Mouse (Mus musculus): ENCODE measurements around the gene Tram2. TPM values are rescaled to one million over a fixed set of nuclear protein-coding genes. Genes with fewer than 3 reads are reported as not detected.

Tram2 gene
- polyA plus RNA-seq, 1 experiment from 2014 or later = 3.5 TPM

DNA sequence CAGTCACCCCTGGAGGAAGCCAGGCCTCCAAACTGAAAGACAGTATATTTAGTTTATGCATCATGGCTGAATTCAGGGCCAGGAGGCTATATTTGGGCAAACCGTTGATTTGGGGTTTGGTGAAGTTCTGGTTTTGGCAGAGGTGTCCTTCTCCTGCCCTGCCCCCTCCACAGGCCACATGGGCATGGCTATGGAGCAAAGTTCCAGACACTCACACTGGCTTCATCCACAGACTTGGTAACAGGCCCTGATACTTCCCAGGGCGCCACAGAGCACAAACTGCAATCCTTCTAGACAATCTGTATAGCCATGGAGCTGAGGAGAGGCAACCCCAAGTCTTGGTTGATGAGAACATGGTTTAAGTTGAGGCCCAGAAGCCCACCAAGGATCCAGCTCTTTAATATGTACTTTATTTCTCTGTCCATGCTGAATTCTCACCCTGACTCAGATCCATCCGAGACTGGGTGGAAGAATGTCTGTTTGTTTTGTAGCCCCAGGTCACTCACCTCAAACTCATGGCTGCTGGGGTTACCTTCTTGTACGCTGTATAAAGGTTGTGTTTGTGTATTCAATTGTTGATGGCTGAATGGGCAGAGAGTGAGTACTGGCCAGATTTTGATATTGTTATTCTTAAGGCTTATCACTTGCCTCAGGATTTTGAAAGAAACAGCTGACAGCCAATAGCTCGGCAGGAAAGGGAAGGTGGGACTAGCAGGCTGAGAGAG, 19.5 kb downstream of the Tram2 start:
- no peak overlapping the region for H3K4me2 ChIP-seq (replicated peaks)
- H3K27me3 ChIP-seq (replicated peaks) = no peaks in the 10 kb centered on the region
- 93% methylated on average over 5 of the region's 5 CpGs for WGBS
- no peak overlapping the region for H3K4me3 ChIP-seq
- no peak overlapping the region for H3K9ac ChIP-seq
- H3K9me3 ChIP-seq = no peaks in the 10 kb centered on the region
- ATAC-seq (ENCODE audit: low FRiP score, low read depth) = no peak
- no peak overlapping the region for H3K27ac ChIP-seq
- no peaks in the 10 kb centered on the region for H3K4me1 ChIP-seq
- no peaks in the 10 kb centered on the region for H3K36me3 ChIP-seq

DNA sequence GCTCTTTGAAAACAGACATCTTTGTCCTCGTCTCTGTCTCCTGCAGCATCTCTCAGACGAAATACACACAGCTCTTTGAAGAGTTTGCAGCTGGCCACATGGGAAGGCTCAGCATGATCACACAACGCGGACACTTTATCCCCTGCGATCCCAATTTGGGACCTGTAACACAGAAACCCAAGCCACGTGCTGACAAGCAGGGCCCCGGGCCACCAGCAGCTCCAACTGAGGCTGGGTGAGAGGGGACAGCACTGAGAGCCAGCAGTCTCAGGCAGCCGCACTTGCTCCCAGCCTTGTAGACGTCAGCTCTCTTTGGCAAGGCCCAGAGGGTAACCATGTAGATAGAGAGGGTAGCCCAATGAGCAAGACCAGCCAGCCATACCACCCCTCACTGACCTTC, 26.0 kb downstream of the Tram2 start:
- Histone ChIP-seq H3K4me1 (peaks cover 18% of the 10 kb centered on the region), H3K27ac (no peak overlapping the region), H3K36me3 (no peaks in the 10 kb centered on the region), H3K9ac (no peak overlapping the region), H3K9me3 (no peaks in the 10 kb centered on the region), H3K4me3 (no peak overlapping the region), H3K27me3 (replicated peaks) (no peaks in the 10 kb centered on the region), H3K4me2 (replicated peaks) (no peak overlapping the region)
- no peak for ATAC-seq (ENCODE audit: low FRiP score, low read depth)
- 74% methylated on average over 9 of the region's 9 CpGs for WGBS

DNA sequence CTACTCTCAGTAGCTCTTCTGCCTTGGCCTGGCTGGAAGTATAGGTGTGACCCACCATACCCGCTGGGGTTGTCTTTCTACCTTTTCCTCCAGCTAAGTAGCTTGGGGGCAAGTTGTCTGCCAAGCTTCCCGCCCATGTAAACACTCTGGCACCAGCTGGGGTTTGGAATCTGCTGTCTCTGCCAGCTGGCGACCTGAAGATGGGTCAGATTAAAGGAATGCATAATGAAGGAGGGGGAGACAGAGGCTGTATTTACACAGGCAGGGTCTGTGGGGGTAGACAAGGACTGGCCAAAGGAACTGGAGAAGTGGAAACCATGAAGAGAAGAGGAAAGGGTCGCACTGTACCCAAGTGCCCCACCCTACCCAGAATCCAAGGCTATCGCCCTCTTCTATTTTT, 26.4 kb downstream of the Tram2 start:
- H3K4me3 ChIP-seq = no peak overlapping the region
- peak; percentile 58 for ATAC-seq (ENCODE audit: low FRiP score, low read depth)
- no peaks in the 10 kb centered on the region for H3K27me3 ChIP-seq (replicated peaks)
- H3K36me3 ChIP-seq = no peaks in the 10 kb centered on the region
- H3K4me1 ChIP-seq = peaks cover 18% of the 10 kb centered on the region
- H3K9ac ChIP-seq = no peak overlapping the region
- no peaks in the 10 kb centered on the region for H3K9me3 ChIP-seq
- no peak overlapping the region for H3K4me2 ChIP-seq (replicated peaks)
- H3K27ac ChIP-seq = no peak overlapping the region
- 54% methylated on average over 5 of the region's 5 CpGs for WGBS

DNA sequence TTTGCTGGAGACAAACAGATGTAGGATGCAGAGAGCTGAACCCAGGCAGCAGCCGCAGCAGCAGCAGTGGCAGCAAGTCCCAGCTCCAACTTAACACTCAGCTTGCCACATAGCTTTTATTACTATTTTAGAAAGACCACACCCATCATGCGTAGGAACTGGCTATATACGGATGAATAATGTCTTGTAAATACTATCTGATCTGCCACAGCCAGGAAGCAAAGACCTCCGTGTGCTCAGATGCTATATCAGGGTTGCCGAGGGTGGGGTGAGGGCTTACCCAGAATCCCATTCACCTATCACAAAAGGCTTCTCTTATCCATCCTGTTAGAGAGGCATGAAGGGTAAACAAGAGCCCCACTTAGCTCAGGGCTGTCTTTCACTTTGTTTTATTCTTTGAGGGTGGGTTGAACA, 26.9 kb downstream of the Tram2 start:
- Histone ChIP-seq H3K27me3 (replicated peaks) (no peaks in the 10 kb centered on the region), H3K36me3 (no peaks in the 10 kb centered on the region), H3K4me2 (replicated peaks) (no peak overlapping the region), H3K9ac (no peak overlapping the region), H3K27ac (no peak overlapping the region), H3K4me3 (no peak overlapping the region), H3K4me1 (peaks cover 18% of the 10 kb centered on the region), H3K9me3 (no peaks in the 10 kb centered on the region)
- ATAC-seq (ENCODE audit: low FRiP score, low read depth) = peak; percentile 45
- WGBS = 58% methylated on average over 5 of the region's 5 CpGs

DNA sequence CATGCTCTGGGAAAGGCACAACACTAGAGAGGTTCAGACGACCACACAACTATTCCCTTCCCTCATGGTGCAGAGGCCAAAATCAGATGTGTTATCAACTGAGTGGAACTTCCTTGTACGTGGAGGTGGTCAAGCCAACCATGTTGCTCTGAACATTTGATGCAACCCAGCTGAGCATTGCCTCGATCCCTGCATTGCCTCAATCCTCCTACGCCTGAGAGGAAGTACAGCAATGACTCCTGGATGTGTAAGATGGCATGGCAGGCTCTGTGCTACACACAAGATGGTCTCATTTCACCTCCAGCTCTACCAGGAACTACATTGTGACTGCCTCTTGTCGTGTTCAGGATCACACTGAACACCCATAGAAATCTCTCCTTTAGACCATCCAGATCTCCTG, 30.0 kb downstream of the Tram2 start:
- no peak for ATAC-seq (ENCODE audit: low FRiP score, low read depth)
- WGBS = 88% methylated on average over 5 of the region's 5 CpGs
- no peaks in the 10 kb centered on the region for H3K27me3 ChIP-seq (replicated peaks)

GRCm38 (mm10) chr1:21048402-21048801, 30.6 kb downstream of the Tram2 start:
- no peak overlapping the region for H3K4me2 ChIP-seq (replicated peaks)
- peaks cover 16% of the 10 kb centered on the region for H3K4me1 ChIP-seq
- H3K9me3 ChIP-seq = no peaks in the 10 kb centered on the region
- 95% methylated on average over 8 of the region's 8 CpGs for WGBS
- H3K27ac ChIP-seq = no peak overlapping the region
- no peaks in the 10 kb centered on the region for H3K27me3 ChIP-seq (replicated peaks)
- H3K4me3 ChIP-seq = no peak overlapping the region
- ATAC-seq (ENCODE audit: low FRiP score, low read depth) = no peak
- H3K9ac ChIP-seq = no peak overlapping the region
- H3K36me3 ChIP-seq = no peaks in the 10 kb centered on the region

More for the DNA sequence above, 30.0 kb downstream of the Tram2 start:
- Histone ChIP-seq H3K27ac (no peak overlapping the region), H3K9ac (no peak overlapping the region), H3K36me3 (no peaks in the 10 kb centered on the region), H3K9me3 (no peaks in the 10 kb centered on the region), H3K4me3 (no peak overlapping the region), H3K4me2 (replicated peaks) (no peak overlapping the region), H3K4me1 (peaks cover 18% of the 10 kb centered on the region)

- Histone ChIP-seq H3K9me3 (no peaks in the 10 kb centered on the region), H3K27me3 (replicated peaks) (no peaks in the 10 kb centered on the region), H3K4me2 (replicated peaks) (no peak overlapping the region), H3K36me3 (no peaks in the 10 kb centered on the region), H3K27ac (no peak overlapping the region), H3K4me1 (0 out of 2 replicates have a peak, but pooled peaks cover 3% of the 10 kb centered on the region), H3K4me3 (no peak overlapping the region), H3K9ac (no peak overlapping the region)
- ATAC-seq (ENCODE audit: low FRiP score, low read depth) = no peak
- 92% methylated on average over 7 of the region's 7 CpGs for WGBS
Measured at GRCm38 (mm10) chr1:21042461-21042860, 36.6 kb downstream of the Tram2 start.

GRCm38 (mm10) chr1:21040610-21041326, 38.3 kb downstream of the Tram2 start:
- ATAC-seq (ENCODE audit: low FRiP score, low read depth) = no peak
- Histone ChIP-seq H3K9ac (no peak overlapping the region), H3K27me3 (replicated peaks) (no peaks in the 10 kb centered on the region), H3K9me3 (no peaks in the 10 kb centered on the region), H3K4me2 (replicated peaks) (no peak overlapping the region), H3K27ac (no peak overlapping the region), H3K4me3 (no peak overlapping the region), H3K36me3 (no peaks in the 10 kb centered on the region), H3K4me1 (0 out of 2 replicates have a peak, but pooled peaks cover 3% of the 10 kb centered on the region)
- 86% methylated on average over 7 of the region's 7 CpGs for WGBS

DNA sequence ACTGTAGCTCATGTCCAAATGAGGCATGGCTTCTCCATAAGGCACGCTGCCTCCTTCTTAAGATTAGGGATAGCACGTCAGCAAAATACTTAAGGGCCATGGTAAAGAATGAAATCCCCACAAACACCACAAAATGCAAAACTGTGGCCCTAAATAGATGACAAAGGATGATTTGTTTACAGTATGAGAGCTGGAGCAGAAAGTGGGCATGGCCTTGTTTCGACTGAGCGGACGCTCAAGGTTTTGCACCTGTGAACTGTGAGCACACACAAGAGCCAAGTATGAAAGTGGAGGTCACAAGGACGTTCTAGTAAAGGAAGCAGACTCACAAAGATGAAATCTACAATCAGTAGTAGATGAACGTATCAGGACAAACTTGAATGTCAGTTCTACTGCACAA, 38.9 kb downstream of the Tram2 start:
- H3K27me3 ChIP-seq (replicated peaks) = no peaks in the 10 kb centered on the region
- 91% methylated on average over 7 of the region's 7 CpGs for WGBS
- no peak for ATAC-seq (ENCODE audit: low FRiP score, low read depth)

GRCm38 (mm10) chr1:21039564-21039963, 39.5 kb downstream of the Tram2 start:
- Histone ChIP-seq H3K27me3 (replicated peaks) (no peaks in the 10 kb centered on the region), H3K9ac (no peak overlapping the region), H3K9me3 (no peaks in the 10 kb centered on the region), H3K4me2 (replicated peaks) (no peak overlapping the region), H3K27ac (no peak overlapping the region), H3K4me1 (0 out of 2 replicates have a peak, but pooled peaks cover 3% of the 10 kb centered on the region), H3K36me3 (no peaks in the 10 kb centered on the region), H3K4me3 (no peak overlapping the region)
- 89% methylated on average over 3 of the region's 3 CpGs for WGBS
- no peak for ATAC-seq (ENCODE audit: low FRiP score, low read depth)

More for the DNA sequence above, 38.9 kb downstream of the Tram2 start:
- Histone ChIP-seq H3K9me3 (no peaks in the 10 kb centered on the region), H3K4me3 (no peak overlapping the region), H3K9ac (no peak overlapping the region), H3K4me2 (replicated peaks) (no peak overlapping the region), H3K27ac (no peak overlapping the region), H3K36me3 (no peaks in the 10 kb centered on the region), H3K4me1 (0 out of 2 replicates have a peak, but pooled peaks cover 3% of the 10 kb centered on the region)

DNA sequence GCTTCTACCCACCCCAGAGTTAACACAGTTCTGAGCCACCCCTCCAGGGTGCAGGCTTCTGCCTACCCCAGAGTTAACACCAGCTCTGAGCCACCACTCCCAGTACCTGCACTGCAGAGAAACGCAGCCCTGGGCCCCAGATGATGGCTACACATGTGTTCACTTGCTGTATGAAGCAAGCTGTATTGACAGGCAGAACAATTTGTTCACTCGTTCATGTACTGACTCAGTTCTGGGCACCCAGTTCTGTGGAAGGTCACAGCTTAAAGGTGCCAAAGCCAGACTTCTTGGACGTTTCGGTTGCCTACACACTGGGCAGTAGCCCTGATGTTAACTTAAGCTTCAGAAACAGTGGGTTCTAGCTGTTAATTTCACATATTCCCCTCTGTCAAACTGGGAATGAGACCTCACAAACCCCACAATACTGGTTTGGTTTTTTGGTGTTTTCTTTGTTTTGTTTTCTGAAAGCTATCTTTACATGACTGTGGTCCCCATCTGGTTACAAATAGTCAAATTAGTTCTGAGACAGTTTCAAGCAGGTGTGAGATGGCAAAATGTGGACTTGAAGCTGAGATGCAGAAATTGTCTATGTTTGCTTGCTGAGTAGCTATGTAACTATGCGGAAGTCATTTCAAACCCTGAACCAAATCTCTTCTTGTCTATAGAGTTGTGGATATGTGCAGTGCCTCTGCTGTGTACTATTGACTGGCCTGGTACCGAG, 41.0 kb downstream of the Tram2 start:
- Histone ChIP-seq H3K9ac (no peak overlapping the region), H3K27me3 (replicated peaks) (no peaks in the 10 kb centered on the region), H3K4me2 (replicated peaks) (no peak overlapping the region), H3K4me1 (0 out of 2 replicates have a peak, but pooled peaks cover 3% of the 10 kb centered on the region), H3K36me3 (no peaks in the 10 kb centered on the region), H3K4me3 (no peak overlapping the region), H3K27ac (no peak overlapping the region), H3K9me3 (no peaks in the 10 kb centered on the region)
- 92% methylated on average over 6 of the region's 6 CpGs for WGBS
- no peak for ATAC-seq (ENCODE audit: low FRiP score, low read depth)

DNA sequence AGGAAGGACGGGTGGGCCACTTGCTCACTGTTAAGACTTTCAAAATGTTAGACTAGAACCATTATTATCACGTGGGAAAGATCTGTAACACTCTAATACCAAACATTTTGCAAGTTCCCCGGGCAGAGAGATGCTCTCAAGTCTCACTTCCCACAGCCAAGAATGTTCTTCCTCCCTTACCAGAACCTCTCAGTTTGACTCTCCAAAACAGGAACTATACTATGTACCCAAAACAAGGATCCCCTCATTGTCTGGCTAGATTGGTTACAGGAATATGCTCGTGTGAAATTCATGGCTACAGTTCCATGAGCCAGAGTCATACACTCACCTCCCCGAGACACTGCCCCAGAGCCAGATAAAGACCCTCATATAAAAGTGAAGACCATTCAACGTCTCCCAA, 43.2 kb downstream of the Tram2 start:
- no peaks in the 10 kb centered on the region for H3K4me1 ChIP-seq
- no peak for ATAC-seq (ENCODE audit: low FRiP score, low read depth)
- no peaks in the 10 kb centered on the region for H3K27me3 ChIP-seq (replicated peaks)
- H3K9ac ChIP-seq = no peak overlapping the region
- H3K4me3 ChIP-seq = no peak overlapping the region
- H3K9me3 ChIP-seq = no peaks in the 10 kb centered on the region
- H3K36me3 ChIP-seq = no peaks in the 10 kb centered on the region
- no peak overlapping the region for H3K27ac ChIP-seq
- H3K4me2 ChIP-seq (replicated peaks) = no peak overlapping the region
- WGBS = 87% methylated on average over 6 of the region's 6 CpGs

All from neural tube, embryonic 12.5 days (tissue).